Mouse (Mus musculus) forebrain, embryonic 15.5 days (tissue): ENCODE results near the gene Ncmap. TPM values are rescaled to one million over a fixed set of nuclear protein-coding genes. Genes with fewer than 3 reads are reported as not detected.
"Not testable (repeated sequence)": the region's sequence is repeated elsewhere in the genome, so short reads cannot be mapped to it uniquely, and the experiment has no call there.

Source experiments
- ATAC-seq: fragments of 200-750 bp; cut with Nextera tagmentation; replicated peaks from 2 replicates; pipeline ENCODE4 v1.8.0; 2017; ENCODE audit warnings: mild to moderate bottlenecking, moderate TSS enrichment, moderate library complexity
- H3K27ac ChIP-seq: fragments of 300-500 bp; sonication (generic); replicated peaks from 2 replicates; pipeline ENCODE4 v1.5.1; 2015; ENCODE audit warnings: mild to moderate bottlenecking, inconsistent platforms
- H3K27me3 ChIP-seq: fragments of 300-500 bp; sonication (generic); 2 replicates; pipeline ENCODE4 v1.6.1; 2015; ENCODE audit warnings: inconsistent platforms
- H3K36me3 ChIP-seq: fragments of 300-500 bp; sonication (generic); 2 replicates; pipeline ENCODE4 v1.6.1; 2015; ENCODE audit warnings: mild to moderate bottlenecking, inconsistent platforms
- H3K4me1 ChIP-seq: fragments of 300-500 bp; sonication (generic); 2 replicates; pipeline ENCODE4 v1.6.1; 2015; ENCODE audit warnings: inconsistent platforms
- H3K4me2 ChIP-seq: fragments of 300-500 bp; sonication (generic); replicated peaks from 2 replicates; pipeline ENCODE4 v1.6.1; 2015; ENCODE audit warnings: mild to moderate bottlenecking, inconsistent platforms
- H3K4me3 ChIP-seq: fragments of 300-500 bp; sonication (generic); 2 replicates; pipeline ENCODE4 v1.5.1; 2015; ENCODE audit warnings: mild to moderate bottlenecking, inconsistent platforms
- H3K9ac ChIP-seq: fragments of 300-500 bp; sonication (generic); replicated peaks from 2 replicates; pipeline ENCODE4 v1.6.1; 2015; ENCODE audit warnings: mild to moderate bottlenecking, inconsistent platforms
- H3K9me3 ChIP-seq: fragments of 300-500 bp; sonication (generic); 2 replicates; pipeline ENCODE4 v1.6.1; 2016; ENCODE audit warnings: inconsistent platforms
- WGBS: fragments of 180-500 bp; shearing (Covaris S2); methylation state at CpG from one replicate; pipeline ENCODE4 v1.1.7; 2015; ENCODE audit warnings: mixed read lengths; 5-methylcytosine and 5-hydroxymethylcytosine counted together
- polyA plus RNA-seq: library from polyadenylated mRNA; unstranded; fragments of >200 nt; fragmentation: Nextera tagmentation; extraction: Ambion mirVana; gene quantifications from 2 replicates; pipeline ENCODE4 v1.2.1, GENCODE M21; 2015

The Ncmap gene
- polyA plus RNA-seq, 1 experiment from 2014 or later, result 0.50 TPM

- H3K9me3 ChIP-seq, result no peaks in the 10 kb centered on the region
- no peak overlapping the region for H3K4me2 ChIP-seq
- H3K27ac ChIP-seq, result no peak overlapping the region
- ATAC-seq, result no peak
- no peaks in the 10 kb centered on the region for H3K36me3 ChIP-seq
- 23% methylated on average over 6 of the region's 6 CpGs for WGBS
- H3K4me3 ChIP-seq, result no peak overlapping the region
- no peaks in the 10 kb centered on the region for H3K27me3 ChIP-seq
- no peaks in the 10 kb centered on the region for H3K4me1 ChIP-seq
- no peak overlapping the region for H3K9ac ChIP-seq
These were observed 35.2 kb downstream of the Ncmap start for GRCm38 (mm10) chr4:135362828-135363227.

GRCm38 (mm10) chr4:135361722-135362121 lies 36.3 kb downstream of the Ncmap start:
- H3K27ac ChIP-seq, result no peak overlapping the region
- no peaks in the 10 kb centered on the region for H3K27me3 ChIP-seq
- H3K9me3 ChIP-seq, result no peaks in the 10 kb centered on the region
- no peak for ATAC-seq
- H3K9ac ChIP-seq, result no peak overlapping the region
- no peaks in the 10 kb centered on the region for H3K4me1 ChIP-seq
- H3K4me3 ChIP-seq, result no peak overlapping the region
- 87% methylated on average over 12 of the region's 12 CpGs for WGBS
- H3K4me2 ChIP-seq, result no peak overlapping the region
- no peaks in the 10 kb centered on the region for H3K36me3 ChIP-seq

DNA sequence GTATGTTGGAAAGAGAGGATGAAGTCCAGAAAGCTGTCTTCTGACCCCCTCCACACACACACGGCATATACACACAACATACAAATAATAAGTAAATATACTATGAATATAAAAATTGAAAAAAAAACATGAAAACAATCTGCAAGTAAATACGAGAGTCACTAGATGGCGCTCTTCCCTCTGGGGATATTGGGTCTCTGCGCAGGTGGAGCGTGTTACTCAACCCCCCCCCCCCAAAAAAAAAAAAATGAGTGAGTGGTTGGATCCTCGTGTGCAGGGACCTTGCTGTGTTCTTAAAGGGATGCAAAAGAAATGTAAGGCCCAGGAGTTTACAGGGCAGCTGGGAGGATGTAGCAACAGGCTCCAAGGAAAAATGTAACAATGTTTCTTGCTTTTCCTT lies 39.3 kb downstream of the Ncmap start:
- ATAC-seq, result no peak
- H3K36me3 ChIP-seq, result no peaks in the 10 kb centered on the region
- no peaks in the 10 kb centered on the region for H3K9me3 ChIP-seq
- no peak overlapping the region for H3K27ac ChIP-seq
- peaks cover 10% of the 10 kb centered on the region for H3K4me1 ChIP-seq
- H3K4me3 ChIP-seq, result no peak overlapping the region
- no peak overlapping the region for H3K4me2 ChIP-seq
- H3K27me3 ChIP-seq, result no peaks in the 10 kb centered on the region
- no peak overlapping the region for H3K9ac ChIP-seq
- WGBS, result 4% methylated on average over 6 of the region's 6 CpGs

- H3K36me3 ChIP-seq, result no peaks in the 10 kb centered on the region
- H3K4me2 ChIP-seq, result no peak overlapping the region
- H3K27ac ChIP-seq, result no peak overlapping the region
- peaks cover 10% of the 10 kb centered on the region for H3K4me1 ChIP-seq
- H3K4me3 ChIP-seq, result no peak overlapping the region
- no peak overlapping the region for H3K9ac ChIP-seq
- H3K9me3 ChIP-seq, result no peaks in the 10 kb centered on the region
- ATAC-seq, result no peak
- H3K27me3 ChIP-seq, result no peaks in the 10 kb centered on the region
- 85% methylated on average over 12 of the region's 12 CpGs for WGBS
These were observed 40.7 kb downstream of the Ncmap start for GRCm38 (mm10) chr4:135357221-135357920.

- Histone ChIP-seq H3K9ac (no peak overlapping the region), H3K4me1 (peaks cover 23% of the 10 kb centered on the region), H3K9me3 (no peaks in the 10 kb centered on the region), H3K27ac (no peak overlapping the region), H3K4me2 (no peak overlapping the region), H3K4me3 (no peak overlapping the region), H3K36me3 (no peaks in the 10 kb centered on the region), H3K27me3 (no peaks in the 10 kb centered on the region)
- 86% methylated on average over 9 of the region's 9 CpGs for WGBS
- no peak for ATAC-seq
These were observed 42.0 kb downstream of the Ncmap start for GRCm38 (mm10) chr4:135355886-135356550.

DNA sequence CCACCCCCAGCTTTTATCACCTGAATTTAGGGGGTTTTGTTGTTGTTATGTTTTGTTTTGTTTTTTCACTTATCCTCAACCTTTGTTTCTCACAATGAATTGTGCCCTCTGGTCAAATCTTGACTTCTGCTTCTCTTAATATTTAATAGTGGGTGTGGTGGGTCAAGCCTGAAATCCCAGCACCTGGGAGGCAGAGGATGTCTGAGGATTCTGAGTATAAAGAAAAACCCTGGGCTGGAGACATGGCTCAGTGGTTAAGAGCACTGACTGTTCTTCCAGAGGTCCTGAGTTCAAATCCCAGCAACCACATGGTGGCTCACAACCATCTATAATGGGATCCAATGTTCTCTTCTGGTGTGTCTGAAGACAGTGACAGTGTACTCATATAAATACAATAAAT lies 43.3 kb downstream of the Ncmap start:
- H3K27ac ChIP-seq, result 0 out of 2 replicates have a peak overlapping the region, but pooled peaks have one; percentile 31
- H3K27me3 ChIP-seq, H3K9ac ChIP-seq, H3K9me3 ChIP-seq, H3K4me3 ChIP-seq, H3K4me2 ChIP-seq, ATAC-seq, H3K36me3 ChIP-seq: not testable (repeated sequence)
- H3K4me1 ChIP-seq, result peaks cover 23% of the 10 kb centered on the region

DNA sequence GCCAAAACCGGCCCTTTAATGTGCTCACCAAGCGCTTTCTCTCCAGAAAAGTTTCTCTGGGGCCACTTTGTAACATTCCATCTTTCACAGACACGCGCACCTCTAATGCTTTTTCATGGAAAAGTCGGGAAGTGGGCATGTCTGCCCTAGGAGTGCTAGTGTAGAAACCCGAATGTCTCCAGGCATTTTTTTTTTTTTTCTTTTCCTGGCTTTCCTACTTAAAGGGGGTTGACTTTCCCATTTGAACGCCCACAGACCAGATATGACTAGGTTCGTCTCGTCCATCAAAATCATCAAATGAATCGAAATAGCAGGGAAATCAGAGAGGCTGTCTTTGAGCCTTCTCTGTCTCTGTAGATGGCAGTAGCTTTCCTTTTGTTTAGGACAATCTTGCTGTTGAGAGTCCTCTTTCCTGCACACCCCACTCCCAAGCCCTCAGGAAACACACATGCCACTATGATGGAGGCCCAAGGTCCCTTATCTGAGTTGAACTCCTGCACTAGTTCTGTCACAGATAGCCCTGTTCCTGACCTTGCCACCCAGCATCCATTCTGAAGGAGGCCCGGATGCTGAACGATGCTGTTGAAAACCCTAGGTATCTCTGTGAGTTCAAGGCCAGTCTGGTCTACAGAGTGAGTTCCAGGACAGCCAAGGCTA lies 44.1 kb downstream of the Ncmap start:
- peak overlapping the region; percentile 99 for H3K4me3 ChIP-seq
- no peaks in the 10 kb centered on the region for H3K36me3 ChIP-seq
- H3K27ac ChIP-seq, result peak overlapping the region; percentile 98
- no peak for ATAC-seq
- peak overlapping the region; percentile 67 for H3K4me2 ChIP-seq
- no peaks in the 10 kb centered on the region for H3K9me3 ChIP-seq
- H3K4me1 ChIP-seq, result peaks cover 23% of the 10 kb centered on the region
- WGBS, result 21% methylated on average over 12 of the region's 12 CpGs
- no peaks in the 10 kb centered on the region for H3K27me3 ChIP-seq
- peak overlapping the region; percentile 64 for H3K9ac ChIP-seq

- H3K4me3 ChIP-seq, result peak within 1 kb of the TSS; percentile 99
- H3K9ac ChIP-seq, result peak within 1 kb of the TSS; percentile 98
- peak within 1 kb of the TSS; percentile 73 for H3K4me2 ChIP-seq
- ATAC-seq, result peak; percentile 96
- H3K4me1 ChIP-seq, result peaks cover 23% of the 10 kb centered on the region
- WGBS, result under 1% methylated on average over 67 of the region's 69 CpGs
- no peaks in the 10 kb centered on the region for H3K36me3 ChIP-seq
- no peaks in the 10 kb centered on the region for H3K27me3 ChIP-seq
- H3K9me3 ChIP-seq, result no peaks in the 10 kb centered on the region
- H3K27ac ChIP-seq, result peak within 1 kb of the TSS; percentile 98
These were observed 44.8 kb downstream of the Ncmap start, which contains the start of gene Srrm1 for GRCm38 (mm10) chr4:135353066-135353793. Gene Srrm1 (minus strand): TSS chr4:135353321.

- H3K36me3 ChIP-seq, result no peaks in the 10 kb centered on the region
- peaks cover 23% of the 10 kb centered on the region for H3K4me1 ChIP-seq
- H3K27me3 ChIP-seq, result no peaks in the 10 kb centered on the region
- H3K9me3 ChIP-seq, result no peaks in the 10 kb centered on the region
- peak overlapping the region; percentile 91 for H3K27ac ChIP-seq
- WGBS, result under 1% methylated on average over 67 of the region's 67 CpGs
- H3K9ac ChIP-seq, result peak overlapping the region; percentile 98
- H3K4me2 ChIP-seq, result peak overlapping the region; percentile 73
- H3K4me3 ChIP-seq, result peak overlapping the region; percentile 99
- peak; percentile 38 for ATAC-seq
These were observed 45.5 kb downstream of the Ncmap start for GRCm38 (mm10) chr4:135352326-135353065.

GRCm38 (mm10) chr4:135337376-135337942 lies 60.6 kb downstream of the Ncmap start:
- no peak for ATAC-seq

DNA sequence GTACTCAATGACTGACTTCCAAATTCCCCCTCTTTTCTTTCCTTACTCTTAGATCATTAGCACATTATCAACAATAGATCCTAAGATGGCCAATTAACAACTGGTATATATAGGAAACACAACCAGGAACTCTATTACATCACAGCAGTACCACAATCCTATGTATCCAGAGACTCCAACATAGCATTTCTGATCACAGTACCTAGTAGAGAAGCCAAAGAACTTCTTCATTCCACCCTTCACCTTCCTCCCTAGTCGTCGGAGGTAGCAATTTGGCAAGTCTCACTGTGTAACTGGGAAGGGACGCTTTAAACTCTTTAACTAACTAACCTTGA lies 62.0 kb downstream of the Ncmap start:
- peaks cover 97% of the 10 kb centered on the region for H3K36me3 ChIP-seq
- no peak for ATAC-seq
- no peaks in the 10 kb centered on the region for H3K4me1 ChIP-seq
- WGBS, result 90% methylated on average over 3 of the region's 3 CpGs
- H3K9me3 ChIP-seq, result no peaks in the 10 kb centered on the region
- no peak overlapping the region for H3K27ac ChIP-seq
- no peak overlapping the region for H3K9ac ChIP-seq
- H3K4me3 ChIP-seq, result no peak overlapping the region
- H3K27me3 ChIP-seq, result no peaks in the 10 kb centered on the region
- no peak overlapping the region for H3K4me2 ChIP-seq

More at GRCm38 (mm10) chr4:135337376-135337942, 60.6 kb downstream of the Ncmap start:
- no peaks in the 10 kb centered on the region for H3K4me1 ChIP-seq
- WGBS, result 79% methylated on average over 14 of the region's 14 CpGs
- H3K27me3 ChIP-seq, result no peaks in the 10 kb centered on the region
- H3K4me3 ChIP-seq, result no peak overlapping the region
- peaks cover 97% of the 10 kb centered on the region for H3K36me3 ChIP-seq
- no peak overlapping the region for H3K27ac ChIP-seq
- H3K4me2 ChIP-seq, result no peak overlapping the region
- H3K9ac ChIP-seq, result no peak overlapping the region
- H3K9me3 ChIP-seq, result no peaks in the 10 kb centered on the region
